Mouse (Mus musculus) neural tube, embryonic 11.5 days (tissue): Measurements from ENCODE around the gene Prpf6. TPM values are rescaled to one million over a fixed set of nuclear protein-coding genes. Genes with fewer than 3 reads are reported as not detected.

Source experiments
- ATAC-seq: fragments of 200-750 bp; cut with Nextera tagmentation; 2 replicates; pipeline ENCODE4 v1.8.0; 2017; ENCODE audit warnings: moderate number of reproducible peaks, mild to moderate bottlenecking, moderate TSS enrichment, moderate library complexity; ENCODE audit not compliant: insufficient read depth, low FRiP score, low TSS enrichment
- DNase-seq: peaks from one replicate; pipeline ENCODE4 v3.0.0-alpha.2; 2015; ENCODE audit warnings: low spot score
- H3K27ac ChIP-seq: fragments of 300-500 bp; sonication (generic); 2 replicates; pipeline ENCODE4 v1.5.1; 2014; ENCODE audit warnings: low read depth, mild to moderate bottlenecking, low read length
- H3K27me3 ChIP-seq: fragments of 300-500 bp; sonication (generic); 2 replicates; pipeline ENCODE4 v1.6.1; 2014; ENCODE audit warnings: mild to moderate bottlenecking, low read length, mixed read lengths; ENCODE audit not compliant: control insufficient read depth, insufficient read depth
- H3K36me3 ChIP-seq: fragments of 300-500 bp; sonication (generic); 2 replicates; pipeline ENCODE4 v1.6.1; 2014; ENCODE audit warnings: mild to moderate bottlenecking, low read length, moderate library complexity, mixed read lengths; ENCODE audit not compliant: control insufficient read depth, insufficient read depth
- H3K4me1 ChIP-seq: fragments of 300-500 bp; sonication (generic); 2 replicates; pipeline ENCODE4 v1.6.1; 2014; ENCODE audit warnings: low read length, mixed read lengths; ENCODE audit not compliant: control insufficient read depth, insufficient read depth
- H3K4me2 ChIP-seq: fragments of 300-500 bp; sonication (generic); 2 replicates; pipeline ENCODE4 v1.6.1; 2014; ENCODE audit warnings: low read depth, mild to moderate bottlenecking, moderate library complexity
- H3K4me3 ChIP-seq: fragments of 300-500 bp; sonication (generic); 2 replicates; pipeline ENCODE4 v1.5.1; 2014; ENCODE audit warnings: low read depth, low read length
- H3K9ac ChIP-seq: fragments of 300-500 bp; sonication (generic); 2 replicates; pipeline ENCODE4 v1.6.1; 2014; ENCODE audit warnings: mild to moderate bottlenecking, low read length
- H3K9me3 ChIP-seq: fragments of 300-500 bp; sonication (generic); 2 replicates; pipeline ENCODE4 v1.6.1; 2016; ENCODE audit warnings: low read length; ENCODE audit not compliant: control insufficient read depth
- WGBS: fragments of 180-500 bp; shearing (Covaris S2); extraction: QIAGEN DNeasy Blood & Tissue Kit; methylation state at CpG from one replicate; pipeline ENCODE4 v1.1.7; 2014; 5-methylcytosine and 5-hydroxymethylcytosine counted together
- polyA plus RNA-seq: library from polyadenylated mRNA; unstranded; fragments of >200 nt; fragmentation: Nextera tagmentation; extraction: Ambion mirVana; gene quantifications from 2 replicates; pipeline ENCODE4 v1.2.1, GENCODE M21; 2014

Gene Prpf6
- 74.8 and 85.1 TPM in 2 replicates for polyA plus RNA-seq

DNA sequence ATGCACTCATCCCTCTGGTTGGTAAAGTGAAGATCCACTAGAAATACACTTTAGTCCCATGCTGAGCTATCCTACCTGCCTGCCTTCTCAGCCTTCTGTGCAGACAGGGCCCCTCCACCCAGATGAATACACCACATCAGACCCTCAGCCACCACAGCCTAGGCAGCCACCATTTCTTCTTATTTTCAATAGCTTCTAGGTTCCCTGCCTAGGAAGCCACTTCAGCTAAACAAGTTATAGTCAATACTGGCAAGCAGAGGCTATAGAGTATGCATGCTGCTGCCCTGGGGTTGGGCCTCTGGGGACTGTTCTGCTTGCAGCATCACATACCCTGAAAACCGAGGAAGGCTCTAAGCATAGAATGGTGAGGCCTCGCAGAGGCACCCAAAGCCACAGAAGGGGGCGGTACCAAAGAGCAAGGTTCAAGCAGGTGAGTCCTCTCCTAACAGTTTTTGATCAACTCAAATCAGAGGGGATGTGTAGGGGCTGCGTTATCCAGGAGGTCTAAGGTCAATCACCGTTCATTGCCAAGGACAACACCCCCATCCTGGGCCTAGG is at the start of gene Prpf6:
TSS of gene Prpf6 (plus strand) at position 341 of the 558 bp plus-strand sequence.
- H3K27me3 ChIP-seq: no peaks in the 10 kb centered on the region
- H3K36me3 ChIP-seq: peaks cover 15% of the 10 kb centered on the region
- peak within 1 kb of the TSS; percentile 45 for H3K27ac ChIP-seq
- 25% methylated on average over 5 of the region's 5 CpGs for WGBS
- H3K4me2 ChIP-seq: peak within 1 kb of the TSS; percentile 79
- H3K9ac ChIP-seq: peak within 1 kb of the TSS; percentile 83
- H3K9me3 ChIP-seq: no peaks in the 10 kb centered on the region
- H3K4me1 ChIP-seq: peaks cover 12% of the 10 kb centered on the region
- DNase-seq (no peak), ATAC-seq (no peak)
- peak within 1 kb of the TSS; percentile 91 for H3K4me3 ChIP-seq

DNA sequence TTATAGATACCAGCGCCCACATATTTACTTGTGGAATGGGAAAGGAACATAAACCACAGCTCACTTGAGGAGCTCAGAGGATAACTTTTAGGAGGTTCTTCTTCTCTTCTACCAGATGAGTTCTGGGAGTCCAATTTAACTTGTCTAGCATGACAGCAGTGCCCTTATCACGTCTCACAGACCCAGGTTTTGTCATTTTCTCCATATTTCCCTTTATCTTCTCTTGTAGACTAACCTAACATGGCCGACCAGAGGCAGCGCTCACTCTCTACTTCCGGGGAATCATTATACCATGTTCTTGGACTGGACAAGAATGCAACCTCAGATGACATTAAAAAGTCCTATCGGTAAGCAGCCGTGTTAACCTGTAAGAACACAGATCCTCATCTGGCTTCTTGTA is 45.5 kb upstream of the Prpf6 start:
- Histone ChIP-seq H3K4me3 (no peak overlapping the region), H3K4me2 (no peak overlapping the region), H3K27me3 (no peaks in the 10 kb centered on the region), H3K9me3 (no peaks in the 10 kb centered on the region), H3K27ac (no peak overlapping the region), H3K4me1 (no peaks in the 10 kb centered on the region), H3K9ac (no peak overlapping the region), H3K36me3 (peaks cover 19% of the 10 kb centered on the region)
- DNase-seq: no peak
- no peak for ATAC-seq
- 96% methylated on average over 7 of the region's 7 CpGs for WGBS

DNA sequence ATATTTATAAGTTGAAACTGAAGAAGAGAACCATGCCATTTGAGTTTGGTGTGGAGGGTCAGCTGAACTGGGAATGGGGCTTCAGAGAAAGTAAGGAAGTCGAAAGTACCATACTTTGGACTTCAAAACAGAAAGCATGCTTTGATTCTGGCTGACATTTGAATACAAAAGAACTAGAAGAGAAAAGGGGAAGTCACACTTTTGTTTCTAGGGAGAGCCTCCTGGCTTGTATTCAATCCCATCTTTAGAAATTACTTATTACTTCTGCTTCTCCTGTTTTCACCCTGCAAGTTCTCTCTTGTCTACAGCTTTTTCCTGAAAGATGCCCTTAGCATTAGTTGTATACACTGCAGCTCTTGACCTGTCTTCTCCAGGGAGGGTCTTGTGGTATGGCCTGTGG is 43.4 kb upstream of the Prpf6 start:
- no peak overlapping the region for H3K4me3 ChIP-seq
- no peaks in the 10 kb centered on the region for H3K27me3 ChIP-seq
- no peak overlapping the region for H3K9ac ChIP-seq
- DNase-seq: no peak
- H3K9me3 ChIP-seq: no peaks in the 10 kb centered on the region
- 85% methylated on average over 1 of the region's 1 CpGs for WGBS
- no peak overlapping the region for H3K27ac ChIP-seq
- H3K36me3 ChIP-seq: peaks cover 19% of the 10 kb centered on the region
- no peak overlapping the region for H3K4me2 ChIP-seq
- no peaks in the 10 kb centered on the region for H3K4me1 ChIP-seq
- ATAC-seq: no peak

DNA sequence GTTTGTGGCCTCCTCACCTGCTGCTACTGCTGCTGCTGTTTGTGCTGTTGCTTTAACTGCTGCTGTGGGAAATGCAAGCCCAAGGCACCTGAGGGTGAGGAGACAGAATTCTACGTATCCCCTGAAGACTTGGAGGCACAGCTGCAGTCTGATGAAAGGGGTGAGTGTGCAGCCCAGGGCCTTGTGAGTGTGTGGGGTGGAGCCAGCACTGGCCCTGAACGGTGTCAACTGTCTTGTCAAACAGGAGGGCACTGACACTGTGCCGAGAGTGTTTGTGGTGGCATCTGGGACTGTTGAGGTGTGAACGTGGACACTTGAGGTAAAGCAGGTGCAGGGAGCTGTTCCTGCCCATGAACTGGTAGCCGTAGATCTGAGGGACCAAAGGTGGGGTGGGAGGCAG is 43.0 kb upstream of the Prpf6 start:
- H3K27ac ChIP-seq: no peak overlapping the region
- H3K9ac ChIP-seq: no peak overlapping the region
- DNase-seq: no peak
- 84% methylated on average over 5 of the region's 5 CpGs for WGBS
- H3K9me3 ChIP-seq: no peaks in the 10 kb centered on the region
- H3K4me3 ChIP-seq: no peak overlapping the region
- no peak for ATAC-seq
- H3K4me1 ChIP-seq: no peaks in the 10 kb centered on the region
- peaks cover 19% of the 10 kb centered on the region for H3K36me3 ChIP-seq
- no peaks in the 10 kb centered on the region for H3K27me3 ChIP-seq
- H3K4me2 ChIP-seq: no peak overlapping the region

DNA sequence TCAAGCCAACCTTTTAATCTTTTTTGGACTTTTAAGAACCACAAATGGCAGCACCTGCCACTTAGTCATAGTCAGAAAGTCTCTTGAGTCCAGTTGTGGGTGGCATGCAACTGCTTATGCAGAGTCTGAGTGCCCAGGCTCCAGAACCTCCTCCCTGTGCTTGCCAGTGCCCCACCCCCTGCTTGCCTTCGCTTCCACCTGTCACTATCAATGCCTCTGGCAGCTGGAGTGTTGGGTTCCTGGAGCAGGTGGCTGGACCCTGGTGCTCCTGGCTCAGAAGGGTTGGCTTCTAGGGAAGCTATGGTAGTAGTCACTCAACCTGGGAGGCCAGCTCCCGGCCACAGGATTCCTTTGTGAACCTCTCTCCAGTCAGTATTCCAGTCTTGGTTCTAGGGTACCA is 41.4 kb upstream of the Prpf6 start:
- 100% methylated on average over 2 of the region's 2 CpGs for WGBS
- Histone ChIP-seq H3K27ac (no peak overlapping the region), H3K4me1 (no peaks in the 10 kb centered on the region), H3K27me3 (no peaks in the 10 kb centered on the region), H3K36me3 (peaks cover 19% of the 10 kb centered on the region), H3K4me2 (no peak overlapping the region), H3K9ac (no peak overlapping the region), H3K9me3 (no peaks in the 10 kb centered on the region), H3K4me3 (no peak overlapping the region)
- no peak for ATAC-seq
- DNase-seq: no peak

DNA sequence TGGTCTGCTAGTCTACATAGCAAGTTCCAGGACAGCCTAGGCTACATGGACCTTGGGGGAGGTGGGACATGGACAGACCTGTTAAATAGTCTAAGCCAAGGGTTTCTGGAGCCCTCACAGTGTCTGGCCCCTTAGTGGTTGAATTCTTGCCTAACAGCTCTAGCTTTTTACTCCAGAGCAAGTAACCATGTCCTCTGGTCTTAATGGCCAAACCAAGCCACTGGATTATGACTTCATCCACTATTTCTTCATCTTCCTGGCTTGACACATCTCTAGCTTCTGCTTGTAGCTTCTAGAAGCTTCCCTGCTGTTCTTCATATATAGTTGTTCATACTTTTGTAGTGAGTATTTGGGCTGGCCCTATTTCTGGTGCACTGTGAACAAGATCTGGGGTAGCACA is 37.9 kb upstream of the Prpf6 start:
- no peak for DNase-seq

DNA sequence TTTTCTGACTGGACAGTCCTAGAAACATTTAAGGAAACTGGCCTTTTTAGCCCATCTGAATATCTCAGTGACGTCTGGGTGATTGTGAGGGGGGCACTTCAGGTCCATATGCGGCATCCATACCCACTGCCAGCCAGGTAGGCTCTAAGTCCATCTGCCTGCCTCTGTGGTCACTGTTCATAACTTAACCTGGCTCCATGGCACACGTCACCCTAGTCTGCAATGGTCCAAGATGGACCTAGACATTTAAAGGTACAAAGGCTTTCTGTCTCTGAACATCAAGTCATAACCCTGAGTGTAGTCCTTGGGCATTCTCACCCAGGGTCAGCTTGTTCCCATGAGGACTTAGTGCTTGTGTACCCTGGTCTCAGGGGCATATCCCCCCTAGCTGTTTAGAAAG is 24.3 kb upstream of the Prpf6 start:
- Histone ChIP-seq H3K4me2 (no peak overlapping the region), H3K9me3 (no peaks in the 10 kb centered on the region), H3K36me3 (no peaks in the 10 kb centered on the region), H3K9ac (no peak overlapping the region), H3K4me3 (no peak overlapping the region), H3K27ac (no peak overlapping the region), H3K4me1 (no peaks in the 10 kb centered on the region), H3K27me3 (no peaks in the 10 kb centered on the region)
- WGBS: 88% methylated on average over 3 of the region's 3 CpGs
- ATAC-seq (no peak), DNase-seq (no peak)

More for the DNA sequence above, 37.9 kb upstream of the Prpf6 start:
- Histone ChIP-seq H3K4me1 (no peaks in the 10 kb centered on the region), H3K9me3 (no peaks in the 10 kb centered on the region), H3K27ac (no peak overlapping the region), H3K9ac (no peak overlapping the region), H3K4me3 (no peak overlapping the region), H3K4me2 (no peak overlapping the region), H3K27me3 (no peaks in the 10 kb centered on the region), H3K36me3 (peaks cover 15% of the 10 kb centered on the region)
- ATAC-seq: no peak

DNA sequence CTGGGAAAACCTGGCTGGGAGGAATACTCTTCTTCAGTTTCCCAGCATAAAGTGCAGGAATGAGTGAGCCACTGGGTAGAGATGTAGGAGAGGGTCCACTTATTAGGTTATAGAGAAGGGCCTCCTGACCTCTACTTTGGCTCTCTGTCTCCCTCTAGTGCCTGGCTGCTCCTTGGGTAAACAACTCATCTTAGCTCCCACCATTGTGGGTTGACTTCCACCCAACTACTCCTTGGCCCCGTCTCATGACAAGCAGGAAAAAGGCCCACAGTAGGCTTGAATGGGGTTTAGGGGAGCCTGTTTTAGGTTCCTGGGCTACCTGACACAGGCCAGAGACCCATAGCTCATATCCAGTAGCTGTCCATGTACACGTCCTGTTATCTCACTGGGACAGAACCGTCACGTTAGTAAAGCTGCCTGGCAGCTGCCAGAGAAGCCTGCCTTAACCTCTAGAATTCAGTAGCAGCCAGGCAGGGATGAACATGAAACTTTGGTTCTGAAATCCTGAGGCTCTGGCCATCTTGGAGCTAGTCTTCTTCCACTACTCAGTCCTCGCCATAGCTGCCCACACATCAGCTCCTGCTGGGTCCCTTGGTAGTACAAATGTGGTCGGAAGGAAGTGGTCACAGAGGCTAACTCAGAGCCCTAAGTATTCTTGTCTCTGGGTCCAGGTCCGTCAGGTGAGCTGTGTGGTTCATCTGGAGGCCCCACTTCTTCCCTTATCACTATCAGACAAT is 23.2 kb upstream of the Prpf6 start:
- Histone ChIP-seq H3K9ac (no peak overlapping the region), H3K27ac (no peak overlapping the region), H3K4me2 (no peak overlapping the region), H3K9me3 (no peaks in the 10 kb centered on the region), H3K4me1 (no peaks in the 10 kb centered on the region), H3K36me3 (no peaks in the 10 kb centered on the region), H3K4me3 (no peak overlapping the region), H3K27me3 (no peaks in the 10 kb centered on the region)
- DNase-seq (no peak), ATAC-seq (no peak)
- 78% methylated on average over 7 of the region's 7 CpGs for WGBS

DNA sequence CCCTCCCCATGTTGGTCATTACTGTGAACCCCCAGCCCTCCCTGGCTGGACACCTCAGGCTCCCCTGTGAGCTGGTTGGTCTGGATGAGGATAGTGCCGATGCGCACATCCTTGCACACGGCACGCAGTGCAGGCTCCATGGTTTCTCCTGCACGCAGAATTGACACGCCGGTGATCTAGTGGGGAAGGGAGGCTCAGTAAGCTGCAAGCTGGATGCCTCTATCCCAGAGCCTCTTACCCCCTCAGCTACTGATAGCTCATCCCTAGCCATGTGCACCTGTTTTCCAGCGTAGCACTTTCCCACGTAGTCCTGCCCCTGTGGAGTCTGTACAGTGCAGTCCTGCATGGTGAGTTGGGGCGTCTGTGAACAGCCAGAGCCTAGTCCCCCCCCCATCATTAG is 21.8 kb upstream of the Prpf6 start:
- Histone ChIP-seq H3K9me3 (no peaks in the 10 kb centered on the region), H3K27me3 (no peaks in the 10 kb centered on the region), H3K27ac (no peak overlapping the region), H3K4me1 (no peaks in the 10 kb centered on the region), H3K4me3 (no peak overlapping the region), H3K36me3 (no peaks in the 10 kb centered on the region), H3K9ac (no peak overlapping the region), H3K4me2 (no peak overlapping the region)
- DNase-seq: no peak
- ATAC-seq: no peak
- 96% methylated on average over 10 of the region's 10 CpGs for WGBS
